9 mouse cellular contexts compared by ENCODE assay signal in genomic region chr6:50180189-50180588, GRCm38 (mm10).
DNase-seq lines count a peak whose midpoint lies in the region; ATAC-seq lines count a peak whose summit lies in the region.
"Had no signal": no experiment of that assay in that cellular context is flagged by ENCODE, and none has a peak within 500 bp of the region (broad histone marks: within the 10 kb centered on the region; RNA-seq: fewer than 3 reads in every experiment).

No protein-coding gene starts in this region.

- no peak overlapping the region for H3K4me2 ChIP-seq in hindbrain, embryonic 14.5 days (replicated peaks)
- no peak overlapping the region for H3K4me2 ChIP-seq in hindbrain, embryonic 11.5 days (replicated peaks; ENCODE audit: low read depth, low read length)
- H3K4me2 ChIP-seq: hindbrain, embryonic 15.5 days had no signal

- H3K27me3 ChIP-seq in hindbrain, embryonic 14.5 days (ENCODE audit: control insufficient read depth, insufficient read depth, low read length) = no peaks in the 10 kb centered on the region
- no peaks in the 10 kb centered on the region for H3K27me3 ChIP-seq in hindbrain, embryonic 11.5 days (ENCODE audit: control insufficient read depth, insufficient read depth, low read length)
- H3K27me3 ChIP-seq: hindbrain, embryonic 15.5 days had no signal

- H3K4me1 ChIP-seq in hindbrain, embryonic 14.5 days (replicated peaks; ENCODE audit: control insufficient read depth, insufficient read depth, low read length) = no peaks in the 10 kb centered on the region
- no peaks in the 10 kb centered on the region for H3K4me1 ChIP-seq in hindbrain, embryonic 11.5 days (replicated peaks; ENCODE audit: control insufficient read depth, insufficient read depth, low read length)
- H3K4me1 ChIP-seq: hindbrain, embryonic 15.5 days had no signal

- no peak overlapping the region for H3K4me3 ChIP-seq in hindbrain, embryonic 14.5 days (replicated peaks; ENCODE audit: low read length)
- H3K4me3 ChIP-seq in hindbrain, embryonic 11.5 days (ENCODE audit: low read depth, low read length) = no peak overlapping the region
- H3K4me3 ChIP-seq: hindbrain, embryonic 15.5 days had no signal

- peak; percentile 52 for DNase-seq in hindbrain, embryonic 14.5 days (ENCODE audit: low spot score)
- no peak for DNase-seq in hindbrain, embryonic 11.5 days (ENCODE audit: low spot score)
- DNase-seq in lung, postnatal 25 days (ENCODE audit: low spot score) = peak; percentile 18
- no peak for DNase-seq in lung, postnatal 4 days
- peak; percentile 72 for DNase-seq in adipocyte (ENCODE audit: low spot score)
- peak; percentile 30 for DNase-seq in retina, postnatal 1 day
- DNase-seq in right cerebral cortex, postnatal 14 days = no peak
- DNase-seq: right cerebral cortex, postnatal 25 days had no signal

- H3K36me3 ChIP-seq in hindbrain, embryonic 14.5 days (replicated peaks; ENCODE audit: control insufficient read depth, insufficient read depth) = peaks cover 27% of the 10 kb centered on the region
- no peaks in the 10 kb centered on the region for H3K36me3 ChIP-seq in hindbrain, embryonic 11.5 days (ENCODE audit: control insufficient read depth, insufficient read depth, low read length)

- 77% methylated on average over 4 of the region's 4 CpGs for WGBS in hindbrain, embryonic 14.5 days
- WGBS in hindbrain, embryonic 11.5 days = 90% methylated on average over 4 of the region's 4 CpGs

- H3K9me3 ChIP-seq in hindbrain, embryonic 14.5 days (ENCODE audit: control insufficient read depth, low read length) = no peaks in the 10 kb centered on the region
- H3K9me3 ChIP-seq in hindbrain, embryonic 11.5 days (ENCODE audit: control insufficient read depth, low read length) = no peaks in the 10 kb centered on the region
- H3K9me3 ChIP-seq: hindbrain, embryonic 15.5 days had no signal

- ATAC-seq in hindbrain, embryonic 14.5 days (ENCODE audit: low FRiP score) = no peak
- ATAC-seq in hindbrain, embryonic 11.5 days (ENCODE audit: low FRiP score) = no peak

- H3K27ac ChIP-seq in hindbrain, embryonic 14.5 days = no peak overlapping the region
- H3K27ac ChIP-seq in hindbrain, embryonic 11.5 days (ENCODE audit: low read depth, low read length) = no peak overlapping the region
- H3K27ac ChIP-seq: hindbrain, embryonic 15.5 days had no signal

- no peak overlapping the region for H3K9ac ChIP-seq in hindbrain, embryonic 14.5 days
- no peak overlapping the region for H3K9ac ChIP-seq in hindbrain, embryonic 11.5 days (ENCODE audit: low read depth, low read length)
- H3K9ac ChIP-seq: hindbrain, embryonic 15.5 days had no signal

Comparison
In these comparisons a context has a peak if more than half of its experiments do, and no peak if none do; other contexts are left out.
1. DNase-seq: peak in hindbrain, embryonic 14.5 days (single experiment), lung, postnatal 25 days (single experiment), adipocyte (single experiment) and retina, postnatal 1 day (single experiment); none in hindbrain, embryonic 11.5 days (single experiment), lung, postnatal 4 days (0 of 2) and right cerebral cortex, postnatal 14 days (single experiment).